Mouse (Mus musculus) fat pad, adult 2 months (tissue): ENCODE data around the gene Map4.
"Not testable (repeated sequence)": the region's sequence is repeated elsewhere in the genome, so short reads cannot be mapped to it uniquely, and the experiment has no call there.

Experiments
- DNase-seq: peaks from one replicate; pipeline ENCODE4 v3.0.0-alpha.2; 2011; ENCODE audit warnings: low read depth, low spot score; ENCODE audit errors: extremely low read depth

Gene Map4

GRCm38 (mm10) chr9:110123322-110123721, 192.1 kb downstream of the Map4 start:
- no peak for DNase-seq

- not testable (repeated sequence) for DNase-seq
Measured at GRCm38 (mm10) chr9:110124008-110124540, 192.8 kb downstream of the Map4 start.

GRCm38 (mm10) chr9:110130896-110131524, 199.8 kb downstream of the Map4 start:
- DNase-seq, result no peak

GRCm38 (mm10) chr9:110131525-110132197, 200.4 kb downstream of the Map4 start:
- DNase-seq, result peak; percentile 45

- no peak for DNase-seq
Measured at GRCm38 (mm10) chr9:110132201-110132605, 200.9 kb downstream of the Map4 start.

GRCm38 (mm10) chr9:110132921-110133320, 201.7 kb downstream of the Map4 start:
- no peak for DNase-seq
